Mouse (Mus musculus): Measurements from ENCODE around the gene Arhgap27. TPM values are rescaled to one million over a fixed set of nuclear protein-coding genes. Genes with fewer than 3 reads are reported as not detected.

The Arhgap27 gene
- total and polyA plus RNA-seq, 2 experiments from 2014 or later: 5.9 to 12.2 TPM

- H3K4me3 ChIP-seq (ENCODE audit: low read length): peak overlapping the region; percentile 40
- peaks cover 13% of the 10 kb centered on the region; the same call in 1 of the 2 replicates for H3K4me1 ChIP-seq (ENCODE audit: insufficient read depth, low read length)
- WGBS: under 1% methylated on average over 33 of the region's 33 CpGs
- DNase-seq (ENCODE audit: low spot score) (no peak), ATAC-seq (no peak)
- peaks cover 15% of the 10 kb centered on the region for H3K27me3 ChIP-seq (ENCODE audit: insufficient read depth, low read length)
- TF ChIP-seq CTCF (IDR thresholded peaks at IDR 0.05; ENCODE audit: low read depth): no peak
- peak overlapping the region; percentile 71 for H3K4me2 ChIP-seq (ENCODE audit: low read depth, low read length)
- no peaks in the 10 kb centered on the region for H3K9me3 ChIP-seq (ENCODE audit: low read length)
- peaks cover 9% of the 10 kb centered on the region for H3K36me3 ChIP-seq (ENCODE audit: insufficient read depth, low read length)
- H3K9ac ChIP-seq (replicated peaks; ENCODE audit: low read length): peak overlapping the region; percentile 43; the same call in 1 of the 2 replicates
- peak overlapping the region; percentile 58 for H3K27ac ChIP-seq
These were observed 841 bp downstream of the Arhgap27 start for GRCm38 (mm10) chr11:103362521-103363181.

GRCm38 (mm10) chr11:103362054-103362432, 1.4 kb downstream of the Arhgap27 start:
- Histone ChIP-seq H3K36me3 (ENCODE audit: insufficient read depth, low read length) (peaks cover 4% of the 10 kb centered on the region), H3K4me1 (ENCODE audit: insufficient read depth, low read length) (peaks cover 13% of the 10 kb centered on the region; the same call in 1 of the 2 replicates), H3K27me3 (ENCODE audit: insufficient read depth, low read length) (peaks cover 15% of the 10 kb centered on the region), H3K4me3 (ENCODE audit: low read length) (peak overlapping the region; percentile 40), H3K9ac (replicated peaks; ENCODE audit: low read length) (no peak overlapping the region), H3K9me3 (ENCODE audit: low read length) (no peaks in the 10 kb centered on the region), H3K27ac (no peak overlapping the region), H3K4me2 (ENCODE audit: low read depth, low read length) (peak overlapping the region; percentile 71)
- TF ChIP-seq CTCF (IDR thresholded peaks at IDR 0.05; ENCODE audit: low read depth): no peak
- no peak for DNase-seq (ENCODE audit: low spot score)
- no peak for ATAC-seq
- 5% methylated on average over 13 of the region's 13 CpGs for WGBS

- Histone ChIP-seq H3K4me2 (ENCODE audit: low read depth, low read length) (peak overlapping the region; percentile 71), H3K4me3 (ENCODE audit: low read length) (peak overlapping the region; percentile 2; the same call in 1 of the 2 replicates), H3K9me3 (ENCODE audit: low read length) (no peaks in the 10 kb centered on the region), H3K27me3 (ENCODE audit: insufficient read depth, low read length) (peaks cover 15% of the 10 kb centered on the region), H3K27ac (no peak overlapping the region), H3K36me3 (ENCODE audit: insufficient read depth, low read length) (no peaks in the 10 kb centered on the region), H3K9ac (replicated peaks; ENCODE audit: low read length) (no peak overlapping the region), H3K4me1 (ENCODE audit: insufficient read depth, low read length) (peaks cover 13% of the 10 kb centered on the region; the same call in 1 of the 2 replicates)
- 5% methylated on average over 25 of the region's 25 CpGs for WGBS
- TF ChIP-seq CTCF (IDR thresholded peaks at IDR 0.05; ENCODE audit: low read depth): no peak
- ATAC-seq: no peak
- no peak for DNase-seq (ENCODE audit: low spot score)
These were observed 2.0 kb downstream of the Arhgap27 start for GRCm38 (mm10) chr11:103361396-103362053.

GRCm38 (mm10) chr11:103360661-103361081, 2.8 kb downstream of the Arhgap27 start:
- ATAC-seq (peak; percentile 15), DNase-seq (ENCODE audit: low spot score) (no peak)
- H3K9ac ChIP-seq (replicated peaks; ENCODE audit: low read length): 0 out of 2 replicates have a peak overlapping the region, but pooled peaks have one; percentile 37
- H3K27me3 ChIP-seq (ENCODE audit: insufficient read depth, low read length): peaks cover 15% of the 10 kb centered on the region
- no peak for TF ChIP-seq CTCF (IDR thresholded peaks at IDR 0.05; ENCODE audit: low read depth)
- H3K4me3 ChIP-seq (ENCODE audit: low read length): peak overlapping the region; percentile 42
- peaks cover 13% of the 10 kb centered on the region; the same call in 1 of the 2 replicates for H3K4me1 ChIP-seq (ENCODE audit: insufficient read depth, low read length)
- no peak overlapping the region for H3K27ac ChIP-seq
- peak overlapping the region; percentile 71 for H3K4me2 ChIP-seq (ENCODE audit: low read depth, low read length)
- H3K36me3 ChIP-seq (ENCODE audit: insufficient read depth, low read length): no peaks in the 10 kb centered on the region
- WGBS: 4% methylated on average over 38 of the region's 48 CpGs
- no peaks in the 10 kb centered on the region for H3K9me3 ChIP-seq (ENCODE audit: low read length)

- H3K4me1 ChIP-seq (ENCODE audit: insufficient read depth, low read length): peaks cover 13% of the 10 kb centered on the region; the same call in 1 of the 2 replicates
- H3K4me2 ChIP-seq (ENCODE audit: low read depth, low read length): peak overlapping the region; percentile 71
- H3K4me3 ChIP-seq (ENCODE audit: low read length): peak overlapping the region; percentile 42
- TF ChIP-seq CTCF (IDR thresholded peaks at IDR 0.05; ENCODE audit: low read depth): peak; percentile 50
- H3K36me3 ChIP-seq (ENCODE audit: insufficient read depth, low read length): no peaks in the 10 kb centered on the region
- 1% methylated on average over 60 of the region's 60 CpGs for WGBS
- peaks cover 15% of the 10 kb centered on the region for H3K27me3 ChIP-seq (ENCODE audit: insufficient read depth, low read length)
- no peak overlapping the region for H3K27ac ChIP-seq
- H3K9ac ChIP-seq (replicated peaks; ENCODE audit: low read length): peak overlapping the region; percentile 37; the same call in 1 of the 2 replicates
- DNase-seq (ENCODE audit: low spot score) (peak; percentile 85), ATAC-seq (peak; percentile 65)
- H3K9me3 ChIP-seq (ENCODE audit: low read length): no peaks in the 10 kb centered on the region
These were observed 3.5 kb downstream of the Arhgap27 start for GRCm38 (mm10) chr11:103359841-103360641.

GRCm38 (mm10) chr11:103359122-103359521, 4.4 kb downstream of the Arhgap27 start:
- peak; percentile 87 for DNase-seq (ENCODE audit: low spot score)
- Histone ChIP-seq H3K9me3 (ENCODE audit: low read length) (no peaks in the 10 kb centered on the region), H3K4me2 (ENCODE audit: low read depth, low read length) (peak overlapping the region; percentile 71), H3K4me1 (ENCODE audit: insufficient read depth, low read length) (peaks cover 13% of the 10 kb centered on the region; the same call in 1 of the 2 replicates), H3K4me3 (ENCODE audit: low read length) (no peak overlapping the region), H3K27me3 (ENCODE audit: insufficient read depth, low read length) (peaks cover 15% of the 10 kb centered on the region), H3K36me3 (ENCODE audit: insufficient read depth, low read length) (no peaks in the 10 kb centered on the region), H3K27ac (no peak overlapping the region), H3K9ac (replicated peaks; ENCODE audit: low read length) (no peak overlapping the region)
- peak; percentile 90 for TF ChIP-seq CTCF (IDR thresholded peaks at IDR 0.05; ENCODE audit: low read depth)
- WGBS: 1% methylated on average over 22 of the region's 22 CpGs
- ATAC-seq: peak; percentile 44

All from hindbrain, postnatal 0 days (tissue).